Mouse (Mus musculus): ENCODE measurements at regions not wholly inside any gene's neighbourhood (a gene's known extent, or its start where the extent isn't known, plus 50 kb on each side); places are given as distances from the start of the nearest gene placed in this dataset.

- TF ChIP-seq CTCF (IDR thresholded peaks at IDR 0.05; ENCODE audit: extremely low read depth, insufficient read depth, low read length) (no peak), POLR2A (IDR thresholded peaks at IDR 0.05; ENCODE audit: extremely low read depth, insufficient read depth, low read length) (no peak)
These were observed 236.6 kb upstream of the Pex5l start for GRCm38 (mm10) chr3:33379604-33380003.
